Mouse (Mus musculus): ENCODE measurements around the gene Rps26. TPM values are rescaled to one million over a fixed set of nuclear protein-coding genes. Genes with fewer than 3 reads are reported as not detected.
A peak's percentile ranks its signal among the peaks of the same experiment; 100 is the strongest.
"Not testable (repeated sequence)": the region's sequence is repeated elsewhere in the genome, so short reads cannot be mapped to it uniquely, and the experiment has no call there.

Gene Rps26
- polyA plus RNA-seq, 1 experiment from 2014 or later = 352 TPM

GRCm38 (mm10) chr10:128620241-128620640, 6.3 kb downstream of the Rps26 start:
- Histone ChIP-seq H3K4me1 (replicated peaks) (peaks cover 16% of the 10 kb centered on the region), H3K9me3 (replicated peaks) (no peaks in the 10 kb centered on the region), H3K27ac (replicated peaks) (no peak overlapping the region), H3K4me3 (replicated peaks) (no peak overlapping the region), H3K27me3 (no peaks in the 10 kb centered on the region), H3K36me3 (replicated peaks) (peaks cover 33% of the 10 kb centered on the region), H3K4me2 (no peak overlapping the region), H3K9ac (no peak overlapping the region)
- no peak for ATAC-seq (ENCODE audit: insufficient read depth)

GRCm38 (mm10) chr10:128619148-128619547, 7.4 kb downstream of the Rps26 start:
- not testable (repeated sequence) for H3K9ac ChIP-seq; ATAC-seq (ENCODE audit: insufficient read depth); H3K4me2 ChIP-seq; H3K4me1 ChIP-seq (replicated peaks); H3K9me3 ChIP-seq (replicated peaks); H3K27ac ChIP-seq (replicated peaks); H3K4me3 ChIP-seq (replicated peaks); H3K27me3 ChIP-seq
- peaks cover 22% of the 10 kb centered on the region for H3K36me3 ChIP-seq (replicated peaks)
- 70% methylated on average over 5 of the region's 5 CpGs for WGBS (ENCODE audit: insufficient replicate concordance)

DNA sequence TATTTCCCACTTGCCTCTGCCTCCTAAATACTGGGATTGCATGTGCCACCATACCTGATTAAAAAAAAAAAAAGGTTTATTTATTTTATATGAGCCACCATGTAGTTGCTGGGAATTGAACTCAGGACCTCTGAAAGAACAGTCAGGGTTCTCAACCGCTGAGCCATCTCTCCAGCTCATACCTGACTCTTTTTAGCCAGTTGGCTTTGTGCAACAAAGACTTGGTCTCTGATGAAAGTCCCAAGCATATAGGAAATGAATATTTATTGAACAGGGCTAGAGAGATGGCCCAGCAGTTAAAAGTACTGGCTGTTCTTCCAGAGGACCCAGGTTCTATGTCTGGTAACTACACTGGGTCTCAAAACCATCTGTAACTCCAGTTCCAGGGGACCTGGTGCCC, 8.0 kb downstream of the Rps26 start:
- Histone ChIP-seq H3K27me3 (peaks cover 7% of the 10 kb centered on the region), H3K4me2 (no peak overlapping the region), H3K9ac (no peak overlapping the region), H3K27ac (replicated peaks) (no peak overlapping the region), H3K36me3 (replicated peaks) (peaks cover 16% of the 10 kb centered on the region), H3K4me3 (replicated peaks) (no peak overlapping the region), H3K4me1 (replicated peaks) (peaks cover 3% of the 10 kb centered on the region; the same call in 1 of the 2 replicates), H3K9me3 (replicated peaks) (no peaks in the 10 kb centered on the region)
- no peak for ATAC-seq (ENCODE audit: insufficient read depth)
- 85% methylated on average over 1 of the region's 1 CpGs for WGBS (ENCODE audit: insufficient replicate concordance)

DNA sequence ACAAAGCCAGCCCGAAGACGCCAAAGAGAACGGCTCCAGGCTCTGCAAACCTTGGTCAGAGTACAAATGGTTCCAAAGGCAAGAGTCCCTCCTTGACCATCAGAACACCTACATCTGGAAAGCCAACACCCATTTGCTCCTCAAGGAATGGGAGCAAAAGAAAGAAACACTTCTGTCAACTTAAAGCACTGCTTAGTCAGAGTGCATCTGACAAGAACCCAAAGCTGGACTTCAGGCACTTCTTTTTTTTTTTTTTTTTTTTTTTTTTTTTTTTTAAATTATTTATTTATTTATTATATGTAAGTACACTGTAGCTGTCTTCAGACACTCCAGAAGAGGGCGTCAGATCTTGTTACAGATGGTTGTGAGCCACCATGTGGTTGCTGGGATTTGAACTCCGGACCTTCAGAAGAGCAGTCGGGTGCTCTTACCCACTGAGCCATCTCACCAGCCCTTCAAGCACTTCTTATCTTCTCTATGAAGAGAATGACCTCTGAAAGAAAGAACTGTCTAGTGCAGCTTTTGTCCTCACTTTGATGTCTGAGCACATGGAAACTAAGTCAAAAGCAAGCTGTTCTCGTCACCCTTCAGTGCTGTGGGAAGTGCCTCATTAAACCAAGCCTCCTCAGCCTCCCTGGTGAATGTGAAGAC, 10.6 kb downstream of the Rps26 start:
- not testable (repeated sequence) for H3K9me3 ChIP-seq (replicated peaks); H3K36me3 ChIP-seq (replicated peaks); H3K4me1 ChIP-seq (replicated peaks); H3K9ac ChIP-seq; H3K4me3 ChIP-seq (replicated peaks); H3K27ac ChIP-seq (replicated peaks); ATAC-seq (ENCODE audit: insufficient read depth); H3K27me3 ChIP-seq; H3K4me2 ChIP-seq
- WGBS (ENCODE audit: insufficient replicate concordance) = 63% methylated on average over 6 of the region's 7 CpGs

DNA sequence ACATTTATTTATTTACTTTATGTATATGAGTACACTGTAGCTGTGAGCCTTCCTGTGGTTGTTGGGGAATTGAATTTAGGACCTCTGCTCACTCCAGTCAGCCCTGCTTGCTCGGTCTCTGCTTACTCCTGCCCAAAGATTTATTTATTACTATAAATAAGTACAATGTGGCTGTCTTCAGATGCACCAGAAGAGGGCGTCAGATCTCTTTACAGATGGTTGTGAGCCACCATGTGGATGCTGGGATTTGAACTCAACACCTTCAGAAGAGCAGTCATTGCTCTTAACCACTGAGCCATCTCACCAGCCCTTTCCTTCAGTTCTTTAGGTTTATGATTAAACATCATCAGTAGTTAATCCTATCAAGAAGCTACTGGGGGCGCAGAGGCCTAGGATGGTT, 11.6 kb downstream of the Rps26 start:
- H3K4me3 ChIP-seq (replicated peaks) = no peak overlapping the region

GRCm38 (mm10) chr10:128613820-128614219, 12.7 kb downstream of the Rps26 start:
- not testable (repeated sequence) for H3K4me2 ChIP-seq; H3K27me3 ChIP-seq; H3K9ac ChIP-seq; ATAC-seq (ENCODE audit: insufficient read depth); H3K4me3 ChIP-seq (replicated peaks); H3K9me3 ChIP-seq (replicated peaks); H3K4me1 ChIP-seq (replicated peaks); H3K36me3 ChIP-seq (replicated peaks); H3K27ac ChIP-seq (replicated peaks)
- WGBS (ENCODE audit: insufficient replicate concordance) = 40% methylated on average over 4 of the region's 4 CpGs

More for the DNA sequence above, 11.6 kb downstream of the Rps26 start:
- ATAC-seq (ENCODE audit: insufficient read depth) = no peak
- Histone ChIP-seq H3K9ac (no peak overlapping the region), H3K27ac (replicated peaks) (no peak overlapping the region), H3K36me3 (replicated peaks) (no peaks in the 10 kb centered on the region), H3K27me3 (peaks cover 9% of the 10 kb centered on the region), H3K4me1 (replicated peaks) (peaks cover 5% of the 10 kb centered on the region; the same call in 1 of the 2 replicates), H3K9me3 (replicated peaks) (no peaks in the 10 kb centered on the region), H3K4me2 (no peak overlapping the region)
- WGBS (ENCODE audit: insufficient replicate concordance) = 44% methylated on average over 3 of the region's 3 CpGs

DNA sequence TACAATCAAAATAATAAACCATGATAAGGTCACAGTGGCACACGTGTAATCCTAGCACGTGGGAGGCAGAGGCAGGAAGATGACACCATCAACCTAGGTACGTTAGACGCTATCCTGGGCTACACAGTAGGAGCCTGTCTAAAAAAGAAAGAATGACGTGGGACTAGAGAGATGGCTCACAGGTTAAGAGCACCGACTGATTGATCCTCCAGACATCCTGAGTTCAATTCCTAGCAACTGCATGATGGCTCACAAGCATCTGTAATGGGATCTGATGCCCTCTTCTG, 13.4 kb downstream of the Rps26 start:
- WGBS (ENCODE audit: insufficient replicate concordance) = 34% methylated on average over 6 of the region's 6 CpGs
- Histone ChIP-seq H3K9ac (no peak overlapping the region), H3K27me3 (peaks cover 9% of the 10 kb centered on the region), H3K27ac (replicated peaks) (no peak overlapping the region), H3K4me1 (replicated peaks) (peaks cover 5% of the 10 kb centered on the region; the same call in 1 of the 2 replicates), H3K9me3 (replicated peaks) (no peaks in the 10 kb centered on the region), H3K36me3 (replicated peaks) (no peaks in the 10 kb centered on the region), H3K4me2 (peak overlapping the region; percentile 33; the same call in 1 of the 2 replicates), H3K4me3 (replicated peaks) (no peak overlapping the region)
- 0 out of 2 replicates have a peak, but pooled peaks have one; percentile 7 for ATAC-seq (ENCODE audit: insufficient read depth)

GRCm38 (mm10) chr10:128612433-128613153, 14.0 kb downstream of the Rps26 start:
- no peak overlapping the region for H3K27ac ChIP-seq (replicated peaks)
- H3K4me1 ChIP-seq (replicated peaks) = peaks cover 5% of the 10 kb centered on the region; the same call in 1 of the 2 replicates
- WGBS (ENCODE audit: insufficient replicate concordance) = 11% methylated on average over 16 of the region's 16 CpGs
- peaks cover 9% of the 10 kb centered on the region for H3K27me3 ChIP-seq
- ATAC-seq (ENCODE audit: insufficient read depth) = 0 out of 2 replicates have a peak, but pooled peaks have one; percentile 47
- no peak overlapping the region for H3K4me3 ChIP-seq (replicated peaks)
- no peaks in the 10 kb centered on the region for H3K9me3 ChIP-seq (replicated peaks)
- no peaks in the 10 kb centered on the region for H3K36me3 ChIP-seq (replicated peaks)
- H3K4me2 ChIP-seq = peak overlapping the region; percentile 33; the same call in 1 of the 2 replicates
- no peak overlapping the region for H3K9ac ChIP-seq

DNA sequence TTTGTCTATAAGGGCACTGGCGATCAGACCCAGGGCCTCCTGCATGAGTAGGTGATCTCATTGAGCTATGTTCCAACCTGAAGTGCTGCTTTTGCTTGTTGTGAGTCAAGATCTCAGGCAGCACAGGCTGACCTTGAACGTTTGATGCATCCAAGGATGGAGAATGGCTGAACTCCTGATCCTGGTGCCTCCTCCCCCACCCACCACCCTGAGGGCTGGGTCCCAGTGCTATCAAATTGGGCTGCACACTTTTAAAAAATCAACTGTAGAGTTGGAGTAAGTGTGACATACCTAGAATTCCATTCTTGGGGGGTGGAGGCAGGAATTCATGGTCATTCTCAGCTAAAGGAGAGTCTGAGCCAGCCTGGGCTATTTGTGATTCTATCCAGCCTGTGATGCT, 20.1 kb downstream of the Rps26 start:
- 38% methylated on average over 2 of the region's 2 CpGs for WGBS (ENCODE audit: insufficient replicate concordance)
- Histone ChIP-seq H3K36me3 (replicated peaks) (no peaks in the 10 kb centered on the region), H3K27me3 (no peaks in the 10 kb centered on the region), H3K4me3 (replicated peaks) (no peak overlapping the region), H3K4me2 (no peak overlapping the region), H3K9me3 (replicated peaks) (no peaks in the 10 kb centered on the region), H3K9ac (no peak overlapping the region), H3K27ac (replicated peaks) (no peak overlapping the region), H3K4me1 (replicated peaks) (no peaks in the 10 kb centered on the region)
- ATAC-seq (ENCODE audit: insufficient read depth) = no peak

- Histone ChIP-seq H3K9me3 (replicated peaks) (no peaks in the 10 kb centered on the region), H3K27me3 (peaks cover 8% of the 10 kb centered on the region; the same call in 1 of the 2 replicates), H3K4me2 (no peak overlapping the region), H3K27ac (replicated peaks) (no peak overlapping the region), H3K4me1 (replicated peaks) (no peaks in the 10 kb centered on the region), H3K36me3 (replicated peaks) (no peaks in the 10 kb centered on the region), H3K4me3 (replicated peaks) (no peak overlapping the region), H3K9ac (no peak overlapping the region)
- 43% methylated on average over 4 of the region's 4 CpGs for WGBS (ENCODE audit: insufficient replicate concordance)
- no peak for ATAC-seq (ENCODE audit: insufficient read depth)
Measured at GRCm38 (mm10) chr10:128602470-128603128, 23.9 kb downstream of the Rps26 start.

GRCm38 (mm10) chr10:128601499-128601898, 25.0 kb downstream of the Rps26 start:
- no peak for ATAC-seq (ENCODE audit: insufficient read depth)
- H3K9ac ChIP-seq = no peak overlapping the region
- no peak overlapping the region for H3K27ac ChIP-seq (replicated peaks)
- no peaks in the 10 kb centered on the region for H3K9me3 ChIP-seq (replicated peaks)
- no peak overlapping the region for H3K4me3 ChIP-seq (replicated peaks)
- no peak overlapping the region for H3K4me2 ChIP-seq
- H3K36me3 ChIP-seq (replicated peaks) = no peaks in the 10 kb centered on the region
- H3K4me1 ChIP-seq (replicated peaks) = no peaks in the 10 kb centered on the region
- WGBS (ENCODE audit: insufficient replicate concordance) = 63% methylated on average over 1 of the region's 1 CpGs
- peaks cover 8% of the 10 kb centered on the region; the same call in 1 of the 2 replicates for H3K27me3 ChIP-seq
